Mouse (Mus musculus) cerebellum, postnatal 25 days (tissue): Measurements from ENCODE around the gene Kcnj5.

Experiments used
- DNase-seq, 2 experiments: peaks; one replicate each; pipeline ENCODE4 v3.0.0; 2021; ENCODE audit warnings: mixed read lengths in 2 of 2

Gene Kcnj5

GRCm38 (mm10) chr9:32314071-32314470 lies 30.1 kb downstream of the Kcnj5 start:
- DNase-seq: no peak

- DNase-seq: no peak
These were observed 31.9 kb downstream of the Kcnj5 start for GRCm38 (mm10) chr9:32312208-32312607.

- DNase-seq: peak; percentile 50 to 72
These were observed 32.4 kb downstream of the Kcnj5 start for GRCm38 (mm10) chr9:32311786-32312185.

- DNase-seq: no peak
These were observed 41.5 kb downstream of the Kcnj5 start for GRCm38 (mm10) chr9:32302501-32303150.

- peak; percentile 65 to 68 for DNase-seq
These were observed 48.9 kb downstream of the Kcnj5 start for GRCm38 (mm10) chr9:32295061-32295800.

- DNase-seq: peak; percentile 69 to 71
These were observed 51.5 kb downstream of the Kcnj5 start for GRCm38 (mm10) chr9:32292686-32293085.

- DNase-seq: no peak
These were observed 52.5 kb downstream of the Kcnj5 start for GRCm38 (mm10) chr9:32291618-32292017.

GRCm38 (mm10) chr9:32283591-32283990 lies 60.6 kb downstream of the Kcnj5 start:
- DNase-seq: no peak

GRCm38 (mm10) chr9:32280456-32280855 lies 63.7 kb downstream of the Kcnj5 start:
- DNase-seq: no peak

- no peak for DNase-seq
These were observed 64.4 kb downstream of the Kcnj5 start for GRCm38 (mm10) chr9:32279789-32280188.

GRCm38 (mm10) chr9:32278052-32278451 lies 66.1 kb downstream of the Kcnj5 start:
- DNase-seq: no peak

GRCm38 (mm10) chr9:32271896-32272444 lies 72.2 kb downstream of the Kcnj5 start:
- DNase-seq: peak; percentile 63 to 79
